Mouse (Mus musculus): Measurements from ENCODE around the gene Smc4.
"Not testable (repeated sequence)": the region's sequence is repeated elsewhere in the genome, so short reads cannot be mapped to it uniquely, and the experiment has no call there.

Gene Smc4

GRCm38 (mm10) chr3:69018635-69019034 is 14.1 kb downstream of the Smc4 start:
- DNase-seq, result not testable (repeated sequence)

- DNase-seq, result peak; percentile 14 to 15
Observed at GRCm38 (mm10) chr3:69020285-69020684, 15.7 kb downstream of the Smc4 start.

GRCm38 (mm10) chr3:69020764-69021163 is 16.2 kb downstream of the Smc4 start:
- no peak for DNase-seq

- DNase-seq, result no peak
Observed at GRCm38 (mm10) chr3:69026133-69026783, 21.7 kb downstream of the Smc4 start.

GRCm38 (mm10) chr3:69040105-69040504 is 35.6 kb downstream of the Smc4 start:
- no peak for DNase-seq

GRCm38 (mm10) chr3:69041298-69041697 is 36.8 kb downstream of the Smc4 start:
- no peak for DNase-seq

- DNase-seq, result no peak
Observed at GRCm38 (mm10) chr3:69044167-69044591, 39.6 kb downstream of the Smc4 start.

- peak; percentile 93 to 96 for DNase-seq
Observed at GRCm38 (mm10) chr3:69044645-69045399, 40.3 kb downstream of the Smc4 start, which contains the start of gene Trim59. TSS of gene Trim59 (minus strand) at chr3:69044755.

GRCm38 (mm10) chr3:69045400-69045703 is 40.8 kb downstream of the Smc4 start:
- DNase-seq, result no peak

- peak in 1 of 2 experiments; percentile 18 for DNase-seq
Observed at GRCm38 (mm10) chr3:69045750-69046149, 41.2 kb downstream of the Smc4 start.

GRCm38 (mm10) chr3:69046509-69046908 is 42.0 kb downstream of the Smc4 start:
- DNase-seq, result no peak

- DNase-seq, result no peak
Observed at GRCm38 (mm10) chr3:69047684-69048083, 43.1 kb downstream of the Smc4 start.

GRCm38 (mm10) chr3:69049011-69049410 is 44.5 kb downstream of the Smc4 start:
- no peak for DNase-seq

- no peak for DNase-seq
Observed at GRCm38 (mm10) chr3:69051894-69052293, 47.4 kb downstream of the Smc4 start.

- no peak for DNase-seq
Observed at GRCm38 (mm10) chr3:69054760-69055432, 50.4 kb downstream of the Smc4 start.

- peak; percentile 57 to 69 for DNase-seq
Observed at GRCm38 (mm10) chr3:69055871-69056270, 51.3 kb downstream of the Smc4 start.

GRCm38 (mm10) chr3:69060672-69061071 is 56.1 kb downstream of the Smc4 start:
- no peak for DNase-seq

- DNase-seq, result no peak
Observed at GRCm38 (mm10) chr3:69062764-69063163, 58.2 kb downstream of the Smc4 start.

GRCm38 (mm10) chr3:69064005-69064404 is 59.5 kb downstream of the Smc4 start:
- peak in 1 of 2 experiments; percentile 39 for DNase-seq
